Mouse (Mus musculus) cerebellum, adult 9-11 months (tissue): Measurements from ENCODE around the gene Entpd5.
A peak's percentile ranks its signal among the peaks of the same experiment; 100 is the strongest.
"Not testable (repeated sequence)": the region's sequence is repeated elsewhere in the genome, so short reads cannot be mapped to it uniquely, and the experiment has no call there.

Experiments used
- DNase-seq: peaks from one replicate; pipeline ENCODE4 v3.0.0; 2022

Entpd5 gene

DNA sequence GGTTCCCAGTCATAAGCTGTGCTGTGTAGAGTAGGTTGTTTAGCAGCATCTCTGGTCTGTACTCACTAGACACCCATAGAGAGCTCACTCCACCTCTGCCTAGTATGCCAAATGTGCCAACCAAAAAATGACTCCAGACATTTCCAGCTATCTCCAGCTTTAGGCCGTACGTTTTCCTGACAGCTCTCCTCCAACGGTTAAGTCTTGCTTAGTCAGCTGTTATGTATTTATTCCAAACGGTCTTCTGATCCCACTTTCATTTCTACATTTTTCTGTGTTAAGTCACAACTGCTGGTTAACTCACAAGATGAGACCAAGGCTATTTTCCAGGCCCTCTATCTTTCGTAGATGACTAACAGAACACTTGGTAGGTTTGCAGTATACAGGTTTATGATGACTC is 10.2 kb downstream of the Entpd5 start:
- no peak for DNase-seq

DNA sequence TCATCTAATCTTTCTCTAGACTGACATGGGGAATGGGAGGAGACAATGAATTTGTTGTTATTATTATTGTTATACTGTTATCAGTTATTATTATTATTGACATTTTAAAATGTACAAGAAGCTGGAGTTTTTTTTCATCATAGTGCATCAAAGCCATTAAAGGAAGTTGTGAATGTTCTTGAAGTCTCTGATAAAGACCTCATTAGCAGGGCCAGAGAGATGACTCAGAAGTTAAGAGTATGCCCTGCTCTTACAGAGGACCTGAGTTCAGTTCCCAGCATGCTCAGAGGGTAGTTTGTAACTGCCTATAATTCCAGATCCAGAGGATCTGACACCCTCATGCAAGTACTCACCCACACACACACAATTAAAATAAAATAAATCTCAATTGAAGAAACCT is 11.1 kb downstream of the Entpd5 start:
- DNase-seq, result no peak

- no peak for DNase-seq
Observed at GRCm38 (mm10) chr12:84396947-84397679, 11.7 kb downstream of the Entpd5 start.

DNA sequence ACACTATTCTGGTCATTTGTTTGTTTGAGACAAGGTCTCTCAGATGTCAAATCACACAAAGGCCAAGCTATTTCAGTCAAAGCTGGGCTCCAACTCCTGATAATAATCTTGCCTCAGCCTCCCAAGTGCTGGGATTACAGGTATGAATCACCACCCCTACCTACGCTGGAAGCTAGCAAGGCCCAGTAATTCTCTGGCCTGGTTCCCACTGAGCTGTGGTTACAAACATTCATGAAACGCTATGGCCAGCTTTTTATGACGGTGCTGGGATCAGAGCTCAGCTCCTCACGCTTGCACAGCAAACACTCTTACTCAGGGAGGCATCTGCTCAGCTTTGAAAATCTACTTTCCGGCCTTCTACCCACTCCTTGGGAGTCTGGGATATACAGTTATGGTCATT is 15.0 kb downstream of the Entpd5 start:
- no peak for DNase-seq

DNA sequence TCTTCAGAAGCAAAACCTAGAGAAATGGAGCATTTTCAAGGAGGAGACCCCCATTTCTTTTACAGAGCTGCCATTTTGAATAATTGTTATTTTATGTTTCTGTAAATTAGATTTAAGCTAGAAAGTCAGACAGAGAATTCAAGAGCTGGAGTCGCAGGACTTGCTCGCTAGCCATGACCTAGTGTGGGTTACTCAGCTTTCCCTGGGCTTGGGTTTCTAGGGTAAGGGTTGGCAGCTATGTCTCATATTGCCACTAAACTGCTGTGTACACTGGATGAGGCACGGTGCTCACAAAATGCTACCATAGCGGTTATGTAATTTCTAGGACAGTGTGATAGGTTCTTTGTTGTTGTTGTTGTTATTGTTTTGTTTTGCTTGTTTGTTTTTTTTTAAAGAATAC is 16.1 kb downstream of the Entpd5 start:
- no peak for DNase-seq

- no peak for DNase-seq
Observed at GRCm38 (mm10) chr12:84390336-84390735, 18.5 kb downstream of the Entpd5 start.

GRCm38 (mm10) chr12:84388774-84389400 is 19.9 kb downstream of the Entpd5 start:
- no peak for DNase-seq

GRCm38 (mm10) chr12:84388097-84388496 is 20.7 kb downstream of the Entpd5 start:
- DNase-seq, result no peak

- DNase-seq, result no peak
Observed at GRCm38 (mm10) chr12:84385408-84385807, 23.4 kb downstream of the Entpd5 start.

GRCm38 (mm10) chr12:84384644-84385081 is 24.2 kb downstream of the Entpd5 start:
- no peak for DNase-seq

GRCm38 (mm10) chr12:84382369-84382768 is 26.5 kb downstream of the Entpd5 start:
- no peak for DNase-seq

GRCm38 (mm10) chr12:84373831-84374481 is 34.9 kb downstream of the Entpd5 start:
- no peak for DNase-seq

GRCm38 (mm10) chr12:84371647-84372046 is 37.2 kb downstream of the Entpd5 start:
- no peak for DNase-seq

GRCm38 (mm10) chr12:84366971-84367370 is 41.9 kb downstream of the Entpd5 start:
- DNase-seq, result no peak

GRCm38 (mm10) chr12:84365137-84365536 is 43.7 kb downstream of the Entpd5 start:
- no peak for DNase-seq

DNA sequence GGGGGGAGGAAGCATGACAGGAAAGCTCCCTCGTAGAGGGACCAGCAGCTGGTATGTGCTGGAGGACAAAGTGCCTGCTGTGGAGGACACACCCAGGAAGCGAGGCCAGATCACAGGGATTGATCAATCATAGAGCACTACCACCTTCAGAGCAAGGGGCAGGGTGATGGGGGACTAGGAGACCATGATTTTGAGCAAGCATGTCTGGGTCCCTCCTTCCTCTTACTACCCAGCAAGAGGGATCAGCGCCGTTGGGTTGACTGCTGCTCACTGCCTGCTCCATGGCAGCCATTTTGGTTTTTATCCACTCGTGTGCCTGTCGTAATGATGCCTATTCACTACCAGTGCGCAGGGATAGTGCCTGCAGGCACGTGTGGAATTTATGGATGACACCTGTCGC is 44.5 kb downstream of the Entpd5 start:
- DNase-seq, result no peak

DNA sequence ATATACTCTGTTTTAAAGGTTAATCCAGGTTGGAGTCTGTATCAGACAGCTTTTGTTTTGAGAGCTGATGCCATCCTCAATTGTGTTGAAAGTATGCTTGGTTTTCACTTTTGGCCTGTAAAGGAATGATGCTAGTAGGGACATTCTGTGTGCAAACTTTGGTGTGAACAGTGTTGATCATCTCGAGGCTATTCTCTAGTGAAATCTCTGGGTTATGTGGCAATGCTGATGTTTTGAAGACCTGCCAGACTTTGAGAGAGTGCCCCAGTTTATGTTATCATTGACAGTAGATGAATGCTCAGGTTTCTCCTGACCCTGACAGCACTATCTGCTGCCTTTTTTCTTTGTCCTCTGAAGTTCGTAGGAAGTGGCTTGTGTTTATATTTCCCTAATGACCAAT is 46.0 kb downstream of the Entpd5 start:
- no peak for DNase-seq

GRCm38 (mm10) chr12:84361555-84362489 is 47.0 kb downstream of the Entpd5 start, which contains the start of the genes Coq6 and Fam161b:
Gene Coq6, plus strand, starts transcription at chr12:84361657.
Gene Fam161b, minus strand, starts transcription at chr12:84361833.
- peak; percentile 97 for DNase-seq

DNA sequence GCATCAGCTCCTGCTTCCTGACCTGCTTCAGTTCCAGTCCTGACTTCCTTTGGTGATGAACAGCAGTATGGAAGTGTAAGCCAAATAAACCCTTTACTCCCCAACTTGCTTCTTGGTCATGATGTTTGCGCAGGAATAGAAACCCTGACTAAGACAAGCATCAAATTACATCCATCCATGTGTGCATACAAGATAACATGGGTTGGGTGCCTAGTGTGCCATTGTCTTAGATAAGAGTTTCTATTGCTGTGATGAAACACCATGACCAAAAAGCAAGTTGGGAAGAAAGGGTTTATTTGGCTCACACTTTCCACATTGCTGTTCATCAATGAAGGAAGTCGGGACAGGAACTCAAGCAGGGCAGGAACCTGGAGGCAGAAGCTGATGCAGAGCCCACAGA is 50.1 kb downstream of the Entpd5 start:
- not testable (repeated sequence) for DNase-seq

DNA sequence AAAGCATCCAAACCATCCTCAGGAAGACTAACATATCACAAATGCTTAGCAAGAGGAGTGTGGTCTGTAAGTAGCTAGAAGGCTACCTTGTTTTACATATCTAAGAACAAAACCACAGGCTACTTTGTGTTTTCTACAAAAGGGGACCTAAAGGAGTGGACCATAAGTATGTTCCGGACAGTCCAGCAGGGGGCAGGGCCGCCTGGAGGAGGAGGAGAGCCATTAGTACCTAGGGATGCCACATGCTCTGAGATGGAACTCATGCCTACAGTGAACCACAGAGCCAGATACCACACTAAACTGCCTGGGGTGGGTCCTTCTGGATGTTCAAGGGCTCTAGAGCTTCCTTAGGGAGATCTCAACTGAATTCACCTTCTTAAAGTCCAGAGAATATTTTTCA is 61.6 kb downstream of the Entpd5 start:
- no peak for DNase-seq

DNA sequence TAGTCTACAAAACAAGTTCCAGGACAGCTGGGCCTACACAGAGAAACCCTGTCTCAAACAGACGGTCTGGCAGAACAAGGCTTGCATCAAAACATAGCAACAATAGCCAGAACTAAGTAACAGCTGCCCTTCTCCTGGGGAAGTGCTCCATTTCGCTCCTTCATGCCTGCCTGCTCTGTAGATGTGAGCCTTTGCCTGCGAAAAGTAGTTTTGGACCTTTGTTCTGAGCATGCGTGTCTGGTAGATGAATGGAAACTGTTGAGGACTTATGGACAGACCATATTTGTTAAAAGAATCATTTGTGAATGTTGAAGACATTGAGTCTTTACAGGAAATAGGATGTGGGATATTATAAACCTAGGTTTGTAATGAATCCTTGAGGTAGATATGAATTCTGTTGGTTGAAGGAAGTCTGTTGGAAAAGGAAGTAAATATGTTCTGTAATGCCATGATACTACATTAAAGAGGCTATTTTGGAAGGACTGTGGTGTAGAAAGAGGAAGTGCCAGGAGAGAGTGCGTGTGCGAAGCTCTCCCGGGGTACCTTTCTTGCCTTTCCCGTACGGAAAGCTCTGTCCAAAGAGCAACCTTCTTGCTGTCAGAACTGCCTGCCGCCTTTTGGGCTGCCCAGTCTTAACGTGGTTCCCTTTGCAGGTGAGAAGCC is 71.7 kb downstream of the Entpd5 start:
- no peak for DNase-seq

DNA sequence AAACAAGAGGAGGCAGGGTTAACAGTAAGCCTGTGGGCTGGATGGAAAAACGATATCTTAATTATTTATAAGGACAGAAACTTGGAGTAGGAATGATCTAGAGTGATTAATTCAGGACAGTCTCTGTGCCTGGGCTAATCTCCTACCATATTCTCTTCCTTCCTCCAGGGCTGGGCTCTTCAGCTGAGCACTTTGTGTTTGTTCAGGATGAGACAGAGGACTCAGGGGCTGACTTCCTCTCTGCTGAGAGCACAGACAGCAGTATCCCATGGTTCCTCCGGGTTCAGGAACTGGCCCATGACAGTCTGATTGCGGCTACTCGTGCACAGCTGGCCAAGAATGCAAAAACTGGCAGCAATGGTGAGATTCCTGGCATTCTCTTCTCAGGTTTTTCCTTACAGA is 81.7 kb downstream of the Entpd5 start:
- no peak for DNase-seq
